Mouse (Mus musculus): ENCODE measurements around the gene St3gal5. TPM values are rescaled to one million over a fixed set of nuclear protein-coding genes. Genes with fewer than 3 reads are reported as not detected.

The St3gal5 gene
- polyA plus RNA-seq, 1 experiment from 2014 or later: 47.1 TPM

DNA sequence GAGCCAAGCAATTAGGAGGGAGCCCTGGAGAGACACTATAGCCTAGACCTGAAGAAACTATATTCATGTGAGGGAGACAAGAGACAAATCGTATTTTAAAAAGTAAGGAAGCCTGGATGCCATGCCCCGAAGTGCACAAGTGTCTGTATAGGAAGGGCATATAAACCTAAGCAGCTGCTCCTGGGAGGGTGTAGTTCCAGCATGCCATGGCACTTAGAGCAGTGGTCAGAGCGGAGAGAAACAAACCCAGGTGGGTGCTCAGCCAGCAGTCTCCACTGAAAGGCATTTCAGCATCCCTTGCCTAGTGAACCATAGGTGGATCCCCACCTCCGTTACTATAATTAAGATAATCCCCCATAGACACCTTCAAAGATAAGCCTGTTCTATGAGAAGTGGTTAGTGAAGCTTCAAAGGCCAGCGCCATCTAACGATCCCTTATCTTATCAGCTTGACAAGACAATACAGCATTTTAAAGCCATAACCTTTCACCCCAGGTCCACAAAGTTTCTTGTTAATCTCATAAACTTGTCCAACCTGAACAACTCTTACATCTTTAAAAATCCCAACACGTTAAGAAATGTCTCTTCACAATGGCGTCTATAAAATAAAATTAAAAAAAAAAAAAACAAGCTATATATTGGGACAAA is 20.1 kb downstream of the St3gal5 start:
- WGBS: 80% methylated on average over 8 of the region's 8 CpGs
- H3K27ac ChIP-seq: no peak overlapping the region
- H3K9me3 ChIP-seq (replicated peaks): no peaks in the 10 kb centered on the region
- no peak for ATAC-seq (ENCODE audit: low FRiP score)
- no peaks in the 10 kb centered on the region for H3K36me3 ChIP-seq
- no peaks in the 10 kb centered on the region for H3K27me3 ChIP-seq
- H3K4me1 ChIP-seq: 0 out of 2 replicates have a peak, but pooled peaks cover 3% of the 10 kb centered on the region
- H3K4me3 ChIP-seq: no peak overlapping the region
- H3K9ac ChIP-seq: no peak overlapping the region
- H3K4me2 ChIP-seq (replicated peaks): no peak overlapping the region

DNA sequence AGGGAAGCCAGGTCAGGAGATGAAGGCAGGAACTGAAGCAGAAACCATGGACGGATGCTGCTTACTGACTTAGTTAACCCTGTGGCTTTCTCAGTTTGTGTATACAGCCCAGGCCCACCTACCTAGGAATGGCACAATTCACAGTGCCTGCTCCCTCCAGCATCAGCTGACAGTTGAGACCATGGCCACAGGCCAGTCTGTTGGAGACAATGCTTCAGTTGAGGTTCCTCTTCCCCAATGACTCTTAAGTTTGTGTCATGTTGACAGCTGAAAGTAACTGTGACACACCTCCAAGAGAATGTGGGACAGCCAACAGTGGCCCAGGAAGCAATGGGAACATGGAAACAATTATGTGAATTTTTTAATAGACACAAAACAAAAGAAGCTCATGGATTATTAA is 22.5 kb downstream of the St3gal5 start:
- H3K9me3 ChIP-seq (replicated peaks): no peaks in the 10 kb centered on the region
- H3K27me3 ChIP-seq: no peaks in the 10 kb centered on the region
- ATAC-seq (ENCODE audit: low FRiP score): no peak
- no peaks in the 10 kb centered on the region for H3K36me3 ChIP-seq
- WGBS: 90% methylated on average over 1 of the region's 1 CpGs
- H3K4me1 ChIP-seq: no peaks in the 10 kb centered on the region
- H3K9ac ChIP-seq: no peak overlapping the region
- no peak overlapping the region for H3K27ac ChIP-seq
- H3K4me2 ChIP-seq (replicated peaks): no peak overlapping the region
- H3K4me3 ChIP-seq: no peak overlapping the region

DNA sequence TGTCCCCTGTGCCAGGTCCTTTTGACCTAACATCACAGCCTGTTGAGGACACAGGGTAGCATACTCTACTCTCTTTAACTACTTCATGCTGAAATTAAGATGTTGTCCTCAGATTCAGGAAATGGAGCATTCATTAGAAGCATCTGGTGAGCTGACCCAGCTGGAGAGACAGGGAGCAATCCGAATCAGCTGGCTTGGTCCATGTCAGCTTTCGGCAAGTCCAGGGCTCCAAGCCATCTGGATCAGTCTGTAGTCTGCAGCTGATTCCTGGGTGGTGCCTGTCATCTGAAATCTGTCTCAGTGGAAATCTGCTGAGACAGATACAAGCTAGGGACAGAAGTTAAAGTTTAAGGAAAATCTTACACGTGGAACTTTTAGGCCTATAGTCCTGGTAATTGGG is 23.9 kb downstream of the St3gal5 start:
- WGBS: 64% methylated on average over 3 of the region's 3 CpGs
- Histone ChIP-seq H3K4me3 (no peak overlapping the region), H3K27ac (no peak overlapping the region), H3K9me3 (replicated peaks) (no peaks in the 10 kb centered on the region), H3K27me3 (no peaks in the 10 kb centered on the region), H3K36me3 (no peaks in the 10 kb centered on the region), H3K4me1 (no peaks in the 10 kb centered on the region), H3K4me2 (replicated peaks) (no peak overlapping the region), H3K9ac (no peak overlapping the region)
- ATAC-seq (ENCODE audit: low FRiP score): no peak

DNA sequence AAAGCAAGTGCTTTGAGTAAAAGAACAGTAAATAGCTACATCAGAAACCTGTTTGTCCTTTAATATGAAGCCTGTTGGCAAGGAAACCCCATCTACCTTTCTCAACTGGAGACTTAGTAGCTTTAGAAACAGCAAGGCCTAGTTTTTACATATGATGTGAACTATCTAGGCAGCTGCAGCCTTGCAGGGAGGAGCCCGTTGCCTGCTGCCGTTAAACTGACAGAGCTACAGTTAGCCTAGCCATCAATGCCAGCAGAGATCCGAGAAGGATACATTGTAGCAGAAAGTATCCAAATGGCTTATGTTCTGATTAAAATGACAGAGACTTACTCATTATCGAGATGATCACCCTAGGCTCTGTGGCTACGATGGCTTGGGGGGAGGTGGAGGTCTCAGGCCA is 25.1 kb downstream of the St3gal5 start:
- WGBS: 91% methylated on average over 5 of the region's 5 CpGs
- Histone ChIP-seq H3K27ac (no peak overlapping the region), H3K4me2 (replicated peaks) (no peak overlapping the region), H3K27me3 (no peaks in the 10 kb centered on the region), H3K9ac (no peak overlapping the region), H3K36me3 (no peaks in the 10 kb centered on the region), H3K4me3 (no peak overlapping the region), H3K4me1 (no peaks in the 10 kb centered on the region), H3K9me3 (replicated peaks) (no peaks in the 10 kb centered on the region)
- no peak for ATAC-seq (ENCODE audit: low FRiP score)

GRCm38 (mm10) chr6:72124315-72125103 is 27.1 kb downstream of the St3gal5 start:
- no peaks in the 10 kb centered on the region for H3K4me1 ChIP-seq
- no peak overlapping the region for H3K4me3 ChIP-seq
- no peak overlapping the region for H3K27ac ChIP-seq
- H3K4me2 ChIP-seq (replicated peaks): no peak overlapping the region
- peaks cover 13% of the 10 kb centered on the region; the same call in 1 of the 2 replicates for H3K36me3 ChIP-seq
- no peaks in the 10 kb centered on the region for H3K27me3 ChIP-seq
- ATAC-seq (ENCODE audit: low FRiP score): no peak
- WGBS: 94% methylated on average over 13 of the region's 13 CpGs
- H3K9ac ChIP-seq: no peak overlapping the region
- H3K9me3 ChIP-seq (replicated peaks): no peaks in the 10 kb centered on the region

DNA sequence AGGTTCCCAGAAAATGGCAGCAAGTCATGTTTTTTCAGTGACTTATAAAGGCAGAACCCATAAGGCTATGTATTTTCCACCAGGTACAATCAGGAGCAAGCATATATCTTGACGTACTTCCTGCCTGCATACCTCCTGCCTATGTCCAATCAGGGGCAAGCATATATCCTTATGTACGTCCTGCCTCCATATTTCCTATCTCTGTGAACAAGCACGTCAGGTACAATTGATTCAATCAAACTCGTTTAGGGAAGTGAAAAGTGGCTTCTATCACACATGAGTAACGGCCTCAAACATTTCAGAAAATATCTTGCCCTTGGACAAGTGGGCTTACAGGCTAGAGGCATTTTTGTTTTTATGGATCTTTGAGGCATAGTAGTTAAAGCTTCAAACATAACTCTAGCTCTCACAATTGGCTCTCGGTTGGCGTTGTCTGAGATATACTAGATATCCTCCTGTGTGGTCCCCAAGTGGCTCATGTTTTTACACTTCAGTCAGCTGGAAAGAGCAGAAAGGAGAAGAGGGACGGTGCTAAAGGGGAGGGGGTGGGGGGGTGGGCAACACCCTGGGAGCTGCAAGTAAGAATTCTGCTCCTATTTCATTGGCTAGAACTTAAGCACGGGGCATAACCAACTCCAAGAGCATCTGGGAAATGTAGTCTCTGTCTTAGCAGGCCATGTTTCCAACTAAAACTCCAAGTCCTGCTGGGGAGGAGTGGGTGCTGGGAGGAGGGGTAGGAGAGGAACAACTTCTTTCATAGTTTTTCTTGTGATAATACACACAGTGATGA is 28.9 kb downstream of the St3gal5 start:
- no peak overlapping the region for H3K4me2 ChIP-seq (replicated peaks)
- H3K27me3 ChIP-seq: no peaks in the 10 kb centered on the region
- ATAC-seq (ENCODE audit: low FRiP score): no peak
- WGBS: 81% methylated on average over 9 of the region's 9 CpGs
- no peaks in the 10 kb centered on the region; the same call in 1 of the 2 replicates for H3K4me1 ChIP-seq
- H3K27ac ChIP-seq: no peak overlapping the region
- H3K4me3 ChIP-seq: no peak overlapping the region
- peaks cover 24% of the 10 kb centered on the region for H3K36me3 ChIP-seq
- H3K9ac ChIP-seq: no peak overlapping the region
- no peaks in the 10 kb centered on the region for H3K9me3 ChIP-seq (replicated peaks)

DNA sequence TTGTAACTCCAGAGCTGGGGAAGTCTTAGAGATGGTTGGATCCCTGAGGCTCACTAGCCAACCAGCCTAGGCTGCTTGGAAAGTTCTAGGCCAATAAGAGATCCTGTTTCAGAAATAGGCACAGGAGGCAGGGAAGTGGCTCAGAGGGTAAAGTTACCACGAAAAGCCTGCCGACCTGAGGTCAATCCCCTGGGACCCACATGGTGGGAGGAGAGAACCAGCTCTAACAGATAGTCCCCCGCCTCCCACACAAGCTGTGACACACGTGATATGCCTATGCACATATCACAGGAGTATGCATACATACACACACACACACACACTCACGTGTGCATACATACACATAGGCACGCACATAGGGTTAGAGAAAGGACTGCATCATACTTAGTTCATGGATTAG is 32.7 kb downstream of the St3gal5 start:
- Histone ChIP-seq H3K27ac (no peak overlapping the region), H3K4me3 (no peak overlapping the region), H3K9me3 (replicated peaks) (no peaks in the 10 kb centered on the region), H3K27me3 (no peaks in the 10 kb centered on the region), H3K36me3 (peaks cover 52% of the 10 kb centered on the region), H3K4me1 (no peaks in the 10 kb centered on the region; the same call in 1 of the 2 replicates), H3K9ac (no peak overlapping the region), H3K4me2 (replicated peaks) (no peak overlapping the region)
- 75% methylated on average over 6 of the region's 6 CpGs for WGBS
- no peak for ATAC-seq (ENCODE audit: low FRiP score)

DNA sequence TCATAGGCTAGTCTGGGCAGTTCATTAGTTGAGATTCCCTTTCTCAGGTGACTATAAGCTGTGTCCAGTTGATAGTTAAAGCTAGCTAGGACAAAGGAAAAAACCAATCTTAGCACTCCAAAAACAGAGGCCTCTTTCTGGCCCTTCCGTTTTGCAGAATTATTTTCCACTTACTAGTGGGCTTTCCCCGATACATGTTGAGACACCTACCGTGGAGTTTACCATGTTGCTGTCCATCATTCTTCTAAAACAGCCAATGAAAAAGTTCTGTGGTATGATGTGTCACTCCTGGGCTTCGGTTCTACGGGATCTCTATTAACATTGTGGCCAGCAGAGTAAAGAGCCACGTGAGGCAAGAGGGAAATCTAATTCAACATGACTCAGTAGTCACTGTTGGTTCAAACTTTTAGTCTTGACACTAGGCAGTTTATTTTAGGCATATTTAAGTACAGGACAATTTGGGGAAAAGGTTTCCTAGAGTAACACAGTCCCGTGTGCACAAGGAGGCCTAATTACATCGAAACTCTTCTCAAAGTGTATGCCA is 35.4 kb downstream of the St3gal5 start:
- no peak overlapping the region for H3K4me2 ChIP-seq (replicated peaks)
- no peaks in the 10 kb centered on the region; the same call in 1 of the 2 replicates for H3K4me1 ChIP-seq
- H3K9me3 ChIP-seq (replicated peaks): no peaks in the 10 kb centered on the region
- H3K9ac ChIP-seq: no peak overlapping the region
- H3K4me3 ChIP-seq: no peak overlapping the region
- H3K36me3 ChIP-seq: peaks cover 58% of the 10 kb centered on the region
- H3K27ac ChIP-seq: no peak overlapping the region
- 96% methylated on average over 8 of the region's 8 CpGs for WGBS
- no peak for ATAC-seq (ENCODE audit: low FRiP score)
- H3K27me3 ChIP-seq: no peaks in the 10 kb centered on the region

DNA sequence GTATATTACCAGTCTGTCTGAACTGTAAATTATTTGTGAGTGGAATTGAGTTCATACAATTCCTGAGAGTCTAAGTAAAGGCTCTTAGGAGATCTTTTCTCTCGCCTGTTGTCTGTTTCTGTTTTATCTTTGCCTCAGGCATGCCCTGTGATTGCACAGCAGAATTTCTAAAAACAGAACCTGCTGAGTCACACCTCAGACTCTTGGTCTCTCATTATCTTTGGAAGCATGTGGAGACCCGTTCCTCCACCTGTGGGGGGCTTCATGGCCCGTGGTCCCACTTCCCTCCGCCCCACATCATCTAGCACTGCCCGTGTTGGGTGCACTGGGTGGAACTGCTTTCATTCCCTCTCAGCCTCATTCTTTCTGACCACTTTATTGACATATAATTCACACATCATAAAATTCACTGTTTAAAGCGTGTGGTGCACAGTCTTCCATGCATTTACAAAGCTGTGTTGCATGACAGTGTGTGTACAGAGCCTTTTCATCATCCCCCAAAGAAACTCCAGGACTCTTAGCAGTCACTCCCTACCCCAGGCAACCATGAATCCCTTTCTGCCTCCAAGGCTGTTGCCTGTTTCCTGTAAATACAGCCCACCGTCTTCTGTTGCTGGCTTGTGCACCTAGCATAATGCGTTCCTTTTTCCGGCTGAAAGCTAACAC is 37.6 kb downstream of the St3gal5 start:
- Histone ChIP-seq H3K4me2 (replicated peaks) (no peak overlapping the region), H3K27ac (no peak overlapping the region), H3K4me3 (no peak overlapping the region), H3K9ac (no peak overlapping the region), H3K9me3 (replicated peaks) (no peaks in the 10 kb centered on the region), H3K27me3 (no peaks in the 10 kb centered on the region), H3K36me3 (peaks cover 44% of the 10 kb centered on the region), H3K4me1 (no peaks in the 10 kb centered on the region; the same call in 1 of the 2 replicates)
- no peak for ATAC-seq (ENCODE audit: low FRiP score)
- 85% methylated on average over 9 of the region's 9 CpGs for WGBS

- WGBS: 91% methylated on average over 5 of the region's 5 CpGs
- Histone ChIP-seq H3K4me1 (no peaks in the 10 kb centered on the region), H3K36me3 (peaks cover 37% of the 10 kb centered on the region), H3K4me3 (no peak overlapping the region), H3K9ac (no peak overlapping the region), H3K27ac (no peak overlapping the region), H3K9me3 (replicated peaks) (no peaks in the 10 kb centered on the region), H3K4me2 (replicated peaks) (no peak overlapping the region), H3K27me3 (no peaks in the 10 kb centered on the region)
- no peak for ATAC-seq (ENCODE audit: low FRiP score)
Observed at GRCm38 (mm10) chr6:72136016-72136415, 38.6 kb downstream of the St3gal5 start.

DNA sequence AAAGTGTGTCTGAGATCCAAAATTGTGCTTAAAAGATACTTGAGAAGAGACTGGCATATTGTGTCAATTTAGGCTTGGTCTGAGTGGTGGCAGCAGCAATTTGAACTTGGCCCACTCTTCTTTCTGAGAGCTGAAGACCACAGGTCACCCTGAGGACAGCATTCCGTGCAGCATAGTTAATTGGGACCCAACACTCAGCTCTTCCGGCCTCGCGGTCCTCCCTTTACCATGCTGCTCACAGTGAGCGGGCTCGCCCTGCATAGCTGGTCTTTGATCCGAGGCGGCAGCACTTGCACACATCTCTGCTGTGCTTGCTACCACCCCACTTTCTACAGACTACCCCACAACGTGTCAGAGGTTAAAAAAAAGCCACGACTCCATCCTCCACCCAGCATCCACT is 39.2 kb downstream of the St3gal5 start:
- Histone ChIP-seq H3K4me1 (no peaks in the 10 kb centered on the region), H3K27ac (no peak overlapping the region), H3K4me3 (no peak overlapping the region), H3K36me3 (peaks cover 33% of the 10 kb centered on the region), H3K4me2 (replicated peaks) (no peak overlapping the region), H3K9me3 (replicated peaks) (no peaks in the 10 kb centered on the region), H3K9ac (no peak overlapping the region), H3K27me3 (no peaks in the 10 kb centered on the region)
- ATAC-seq (ENCODE audit: low FRiP score): no peak
- 80% methylated on average over 10 of the region's 10 CpGs for WGBS

Data from hindbrain, embryonic 12.5 days (tissue).